Mouse (Mus musculus) liver, postnatal 0 days (tissue): ENCODE results near the gene Pxdn.

ENCODE experiments used
- CTCF ChIP-seq: sonication (generic); IDR thresholded peaks from 2 replicates; pipeline ENCODE4 v1.5.1; 2016; ENCODE audit warnings: antibody characterized with exemption, low read depth
- EP300 ChIP-seq: IDR thresholded peaks from 2 replicates; pipeline ENCODE4 v1.6.1; 2016; ENCODE audit warnings: antibody characterized with exemption, low read depth, mild to moderate bottlenecking

- TF ChIP-seq EP300 (no peak), CTCF (no peak)
Observed at GRCm38 (mm10) chr12:29937308-29937707, at the start of gene Pxdn.
